ENCODE assay signal across 10 mouse cellular contexts in genomic region chr6:89353101-89353500, GRCm38 (mm10). TPM values are rescaled to one million over a fixed set of nuclear protein-coding genes. Genes with fewer than 3 reads are reported as not detected.
DNase-seq lines count a peak whose midpoint lies in the region; ATAC-seq lines count a peak whose summit lies in the region.
"Had no signal": no experiment of that assay in that cellular context is flagged by ENCODE, and none has a peak within 500 bp of the region (broad histone marks: within the 10 kb centered on the region; RNA-seq: fewer than 3 reads in every experiment).

No protein-coding gene starts in this region.

- H3K9ac ChIP-seq in neural tube, embryonic 13.5 days = 0 out of 2 replicates have a peak overlapping the region, but pooled peaks have one; percentile 9
- no peak overlapping the region for H3K9ac ChIP-seq in neural tube, embryonic 15.5 days (replicated peaks)
- H3K9ac ChIP-seq in kidney, embryonic 14.5 days (ENCODE audit: low read depth, low read length) = no peak overlapping the region; the same call in 1 of the 2 replicates
- no peak overlapping the region for H3K9ac ChIP-seq in stomach, embryonic 14.5 days (replicated peaks; ENCODE audit: low read depth, low read length)

- no peak for ATAC-seq in neural tube, embryonic 13.5 days (ENCODE audit: low read depth)
- ATAC-seq in neural tube, embryonic 15.5 days (ENCODE audit: low FRiP score) = no peak
- ATAC-seq in kidney, embryonic 14.5 days (ENCODE audit: low FRiP score, low TSS enrichment) = no peak
- no peak for ATAC-seq in stomach, embryonic 14.5 days (ENCODE audit: insufficient number of reproducible peaks, insufficient read depth, low FRiP score, low read depth)

- no peaks in the 10 kb centered on the region for H3K27me3 ChIP-seq in neural tube, embryonic 13.5 days
- H3K27me3 ChIP-seq in neural tube, embryonic 15.5 days (replicated peaks) = no peaks in the 10 kb centered on the region
- H3K27me3 ChIP-seq in kidney, embryonic 14.5 days (ENCODE audit: control insufficient read depth, insufficient read depth, low read length) = no peaks in the 10 kb centered on the region
- H3K27me3 ChIP-seq in stomach, embryonic 14.5 days (ENCODE audit: control insufficient read depth, insufficient read depth, low read length) = no peaks in the 10 kb centered on the region

- 74% methylated on average over 8 of the region's 8 CpGs for WGBS in neural tube, embryonic 13.5 days
- 65% methylated on average over 8 of the region's 8 CpGs for WGBS in neural tube, embryonic 15.5 days
- 53% methylated on average over 8 of the region's 8 CpGs for WGBS in kidney, embryonic 14.5 days
- WGBS in stomach, embryonic 14.5 days = 66% methylated on average over 8 of the region's 8 CpGs

- H3K4me1 ChIP-seq in neural tube, embryonic 13.5 days (replicated peaks) = peaks cover 99% of the 10 kb centered on the region
- H3K4me1 ChIP-seq in neural tube, embryonic 15.5 days = peaks cover 91% of the 10 kb centered on the region
- peaks cover 33% of the 10 kb centered on the region for H3K4me1 ChIP-seq in kidney, embryonic 14.5 days (ENCODE audit: control insufficient read depth, insufficient read depth, low read length)
- H3K4me1 ChIP-seq in stomach, embryonic 14.5 days (ENCODE audit: control insufficient read depth, insufficient read depth, low read length) = peaks cover 27% of the 10 kb centered on the region

- peak; percentile 31 to 39 for DNase-seq in cerebellum, postnatal 25 days
- no peak for DNase-seq in cerebellum, postnatal 10 days
- DNase-seq in right cerebral cortex, adult 18-20 months = no peak
- no peak for DNase-seq in gastrocnemius, postnatal 14 days
- DNase-seq: liver had no signal

- H3K36me3 ChIP-seq in neural tube, embryonic 13.5 days = peaks cover 79% of the 10 kb centered on the region
- H3K36me3 ChIP-seq in neural tube, embryonic 15.5 days = peaks cover 44% of the 10 kb centered on the region
- H3K36me3 ChIP-seq in kidney, embryonic 14.5 days (ENCODE audit: control insufficient read depth, insufficient read depth, low read length) = peaks cover 66% of the 10 kb centered on the region
- peaks cover 27% of the 10 kb centered on the region for H3K36me3 ChIP-seq in stomach, embryonic 14.5 days (ENCODE audit: control insufficient read depth, insufficient read depth, low read length)

- no peak overlapping the region for H3K4me3 ChIP-seq in neural tube, embryonic 13.5 days
- H3K4me3 ChIP-seq in neural tube, embryonic 15.5 days (replicated peaks) = no peak overlapping the region
- no peak overlapping the region for H3K4me3 ChIP-seq in kidney, embryonic 14.5 days (ENCODE audit: low read length)
- no peak overlapping the region for H3K4me3 ChIP-seq in stomach, embryonic 14.5 days (ENCODE audit: low read depth, low read length)
- H3K4me3 ChIP-seq: erythroblast, embryonic 14.5 days had no signal

- no peaks in the 10 kb centered on the region for H3K9me3 ChIP-seq in neural tube, embryonic 13.5 days
- H3K9me3 ChIP-seq in neural tube, embryonic 15.5 days (replicated peaks) = no peaks in the 10 kb centered on the region
- no peaks in the 10 kb centered on the region for H3K9me3 ChIP-seq in kidney, embryonic 14.5 days (ENCODE audit: control insufficient read depth, low read length)
- no peaks in the 10 kb centered on the region for H3K9me3 ChIP-seq in stomach, embryonic 14.5 days (ENCODE audit: control insufficient read depth, low read depth, low read length)

- H3K27ac ChIP-seq in neural tube, embryonic 13.5 days (replicated peaks) = no peak overlapping the region
- H3K27ac ChIP-seq in neural tube, embryonic 15.5 days (replicated peaks) = no peak overlapping the region
- peak overlapping the region; percentile 71; the same call in 1 of the 2 replicates for H3K27ac ChIP-seq in kidney, embryonic 14.5 days (ENCODE audit: low read depth, low read length)
- H3K27ac ChIP-seq in stomach, embryonic 14.5 days (ENCODE audit: low read length) = peak overlapping the region; percentile 63; the same call in 1 of the 2 replicates

- H3K4me2 ChIP-seq in neural tube, embryonic 13.5 days = no peak overlapping the region
- H3K4me2 ChIP-seq in neural tube, embryonic 15.5 days = no peak overlapping the region
- H3K4me2 ChIP-seq in kidney, embryonic 14.5 days (replicated peaks; ENCODE audit: low read depth, low read length) = no peak overlapping the region
- no peak overlapping the region for H3K4me2 ChIP-seq in stomach, embryonic 14.5 days (replicated peaks; ENCODE audit: low read depth, low read length)

- intact Hi-C loops in gastrocnemius, postnatal 14 days (cut with DNase I; ENCODE audit: low total_unique reads) = no loop called here

RNA-seq across cellular contexts. Expression of gene Plxna1, which starts 9.3 kb away (rescaled TPM):
- polyA plus RNA-seq in neural tube, embryonic 13.5 days (2015; fragmentation: Nextera tagmentation; extraction: Ambion mirVana) = 41.4 and 41.8 TPM in 2 replicates
- 34.8 and 36.4 TPM in 2 replicates for polyA plus RNA-seq in neural tube, embryonic 15.5 days (2015; fragmentation: Nextera tagmentation; extraction: Ambion mirVana)
- polyA plus RNA-seq in kidney, embryonic 14.5 days (2014; fragmentation: Nextera tagmentation; extraction: Ambion mirVana) = 15.4 and 28.0 TPM in 2 replicates
- polyA plus RNA-seq in stomach, embryonic 14.5 days (2014; fragmentation: Nextera tagmentation; extraction: Ambion mirVana) = 17.3 and 23.5 TPM in 2 replicates
- 10 to 100 TPM; 24.7 to 36.6 TPM for total RNA-seq in gastrocnemius, postnatal 14 days (2021)

Comparison
In these comparisons a context has a peak if more than half of its experiments do, and no peak if none do; other contexts are left out.
1. DNase-seq: peak in cerebellum, postnatal 25 days (2 of 2); none in cerebellum, postnatal 10 days (0 of 2), right cerebral cortex, adult 18-20 months (single experiment) and gastrocnemius, postnatal 14 days (single experiment).
2. H3K27ac ChIP-seq: peak in kidney, embryonic 14.5 days (single experiment) and stomach, embryonic 14.5 days (single experiment); none in neural tube, embryonic 13.5 days (single experiment) and neural tube, embryonic 15.5 days (single experiment).